Mouse (Mus musculus): ENCODE results near the gene Ndufc2. TPM values are rescaled to one million over a fixed set of nuclear protein-coding genes. Genes with fewer than 3 reads are reported as not detected.

Gene Ndufc2
- polyA plus RNA-seq, 1 experiment from 2014 or later, result 323 TPM

DNA sequence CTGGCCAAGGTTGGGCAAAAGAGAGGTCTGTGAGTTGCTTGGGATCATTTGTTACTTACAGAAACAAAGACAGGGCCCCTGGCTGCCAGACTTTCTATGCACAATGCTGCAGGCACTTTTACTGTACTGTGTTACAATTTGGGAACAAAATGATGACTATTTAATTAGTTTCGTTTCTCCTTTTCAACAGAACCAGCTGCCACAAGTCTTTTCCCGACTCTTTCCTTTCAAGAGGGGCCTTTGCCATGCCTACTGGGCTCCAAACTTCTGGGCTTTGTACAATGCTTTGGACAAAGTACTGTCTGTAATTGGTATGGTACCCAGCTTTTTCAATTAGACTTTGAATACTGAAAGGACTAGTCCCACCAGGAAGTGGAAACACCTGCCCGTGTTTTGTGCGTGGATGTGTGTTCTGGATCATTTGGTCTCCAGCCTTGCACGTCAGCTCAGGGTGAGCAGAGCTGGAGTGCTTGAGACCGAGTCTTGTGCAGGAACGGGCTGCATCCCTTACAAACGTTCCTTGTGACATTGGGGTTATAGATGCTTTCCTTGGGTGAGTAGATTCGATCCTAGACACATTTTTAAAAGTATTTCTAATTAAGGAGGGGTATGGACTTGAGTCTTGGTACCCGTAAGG, 16.2 kb upstream of the Ndufc2 start:
- H3K4me2 ChIP-seq (ENCODE audit: low read depth, low read length), result no peak overlapping the region
- H3K27ac ChIP-seq (ENCODE audit: low read depth), result no peak overlapping the region
- WGBS (ENCODE audit: insufficient replicate concordance), result 84% methylated on average over 10 of the region's 10 CpGs
- no peak for ATAC-seq
- H3K9me3 ChIP-seq (ENCODE audit: low read length), result no peaks in the 10 kb centered on the region
- TF ChIP-seq CTCF (IDR thresholded peaks at IDR 0.05; ENCODE audit: low read depth), result no peak
- TF ChIP-seq EP300 (IDR thresholded peaks at IDR 0.05; ENCODE audit: low read depth), result no peak
- no peak for DNase-seq
- H3K36me3 ChIP-seq (replicated peaks; ENCODE audit: insufficient read depth, low read length), result peaks cover 73% of the 10 kb centered on the region
- no peaks in the 10 kb centered on the region for H3K4me1 ChIP-seq (ENCODE audit: insufficient read depth)
- no peak overlapping the region for H3K9ac ChIP-seq (replicated peaks)
- H3K4me3 ChIP-seq (ENCODE audit: low read depth, low read length), result no peak overlapping the region
- no peaks in the 10 kb centered on the region for H3K27me3 ChIP-seq (ENCODE audit: insufficient read depth, low read length)

DNA sequence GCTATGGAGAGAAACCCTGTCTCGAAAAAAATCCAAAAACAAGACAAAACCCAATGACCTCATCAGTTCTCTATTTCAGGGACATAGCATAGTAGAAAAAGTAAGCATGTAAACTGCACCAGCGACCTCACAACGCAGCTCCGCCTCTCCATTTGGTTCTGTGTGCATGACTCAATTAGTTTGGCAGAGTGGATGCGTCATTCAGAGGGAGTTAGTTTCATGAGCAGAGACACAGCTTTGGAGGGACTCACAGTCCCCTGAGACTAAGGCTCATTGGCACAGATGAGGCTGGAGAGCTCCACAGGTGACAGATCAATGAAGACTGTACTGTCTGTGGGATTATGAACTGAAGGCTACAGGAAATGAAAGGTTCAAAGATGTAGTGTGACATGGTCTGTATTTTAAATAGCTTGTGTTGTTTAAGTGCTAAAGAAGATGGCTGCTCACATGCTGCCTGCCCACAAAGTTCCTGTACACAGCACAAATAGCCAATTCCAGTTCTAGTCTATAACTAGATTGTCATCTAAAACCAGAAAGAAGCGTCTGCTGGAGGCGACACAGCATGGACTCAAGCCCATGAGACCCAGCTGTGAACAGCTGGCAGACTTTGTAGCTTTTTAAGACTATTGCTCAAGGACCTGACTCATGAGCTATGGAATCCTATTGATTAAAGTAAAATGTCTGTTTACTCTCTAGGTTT, 13.5 kb upstream of the Ndufc2 start:
- Histone ChIP-seq H3K27ac (ENCODE audit: low read depth) (no peak overlapping the region), H3K4me2 (ENCODE audit: low read depth, low read length) (no peak overlapping the region), H3K4me3 (ENCODE audit: low read depth, low read length) (no peak overlapping the region), H3K9me3 (ENCODE audit: low read length) (no peaks in the 10 kb centered on the region), H3K27me3 (ENCODE audit: insufficient read depth, low read length) (no peaks in the 10 kb centered on the region), H3K36me3 (replicated peaks; ENCODE audit: insufficient read depth, low read length) (peaks cover 77% of the 10 kb centered on the region), H3K4me1 (ENCODE audit: insufficient read depth) (no peaks in the 10 kb centered on the region), H3K9ac (replicated peaks) (no peak overlapping the region)
- ATAC-seq (no peak), DNase-seq (no peak)
- no peak for TF ChIP-seq EP300 (IDR thresholded peaks at IDR 0.05; ENCODE audit: low read depth)
- no peak for TF ChIP-seq CTCF (IDR thresholded peaks at IDR 0.05; ENCODE audit: low read depth)
- 86% methylated on average over 7 of the region's 7 CpGs for WGBS (ENCODE audit: insufficient replicate concordance)

DNA sequence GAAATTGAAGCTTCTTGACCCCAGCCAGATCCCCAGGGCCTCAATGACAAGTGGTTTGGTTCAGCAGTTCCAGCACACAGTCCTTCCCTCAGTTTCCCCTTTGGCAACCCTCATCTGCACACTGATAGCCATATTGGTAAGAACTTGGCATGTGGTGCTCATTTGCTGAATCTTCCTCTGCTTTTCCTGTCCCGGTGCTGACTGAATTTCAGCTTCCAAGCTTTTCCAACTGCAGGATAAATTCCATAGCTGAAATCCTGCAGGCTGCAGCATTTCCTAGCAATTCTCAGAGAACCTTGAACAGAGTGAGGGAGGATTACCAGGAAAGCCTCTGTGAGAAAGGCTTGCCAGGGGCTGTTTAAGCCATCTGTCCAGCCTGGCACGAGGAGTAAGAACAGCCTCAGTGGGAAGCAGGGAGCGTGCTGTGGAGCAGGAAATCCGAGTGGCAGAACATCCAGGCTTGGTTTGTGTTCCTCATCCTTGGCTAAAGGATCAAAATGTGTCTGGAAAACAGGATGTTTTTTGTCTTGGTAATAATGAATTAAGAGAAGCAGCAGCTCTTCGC, 12.9 kb upstream of the Ndufc2 start:
- WGBS (ENCODE audit: insufficient replicate concordance), result 77% methylated on average over 5 of the region's 5 CpGs
- no peak overlapping the region for H3K9ac ChIP-seq (replicated peaks)
- DNase-seq (no peak), ATAC-seq (no peak)
- peaks cover 77% of the 10 kb centered on the region for H3K36me3 ChIP-seq (replicated peaks; ENCODE audit: insufficient read depth, low read length)
- no peaks in the 10 kb centered on the region for H3K4me1 ChIP-seq (ENCODE audit: insufficient read depth)
- H3K4me3 ChIP-seq (ENCODE audit: low read depth, low read length), result no peak overlapping the region
- no peak for TF ChIP-seq CTCF (IDR thresholded peaks at IDR 0.05; ENCODE audit: low read depth)
- TF ChIP-seq EP300 (IDR thresholded peaks at IDR 0.05; ENCODE audit: low read depth), result no peak
- no peak overlapping the region for H3K4me2 ChIP-seq (ENCODE audit: low read depth, low read length)
- H3K9me3 ChIP-seq (ENCODE audit: low read length), result no peaks in the 10 kb centered on the region
- no peak overlapping the region for H3K27ac ChIP-seq (ENCODE audit: low read depth)
- H3K27me3 ChIP-seq (ENCODE audit: insufficient read depth, low read length), result no peaks in the 10 kb centered on the region

DNA sequence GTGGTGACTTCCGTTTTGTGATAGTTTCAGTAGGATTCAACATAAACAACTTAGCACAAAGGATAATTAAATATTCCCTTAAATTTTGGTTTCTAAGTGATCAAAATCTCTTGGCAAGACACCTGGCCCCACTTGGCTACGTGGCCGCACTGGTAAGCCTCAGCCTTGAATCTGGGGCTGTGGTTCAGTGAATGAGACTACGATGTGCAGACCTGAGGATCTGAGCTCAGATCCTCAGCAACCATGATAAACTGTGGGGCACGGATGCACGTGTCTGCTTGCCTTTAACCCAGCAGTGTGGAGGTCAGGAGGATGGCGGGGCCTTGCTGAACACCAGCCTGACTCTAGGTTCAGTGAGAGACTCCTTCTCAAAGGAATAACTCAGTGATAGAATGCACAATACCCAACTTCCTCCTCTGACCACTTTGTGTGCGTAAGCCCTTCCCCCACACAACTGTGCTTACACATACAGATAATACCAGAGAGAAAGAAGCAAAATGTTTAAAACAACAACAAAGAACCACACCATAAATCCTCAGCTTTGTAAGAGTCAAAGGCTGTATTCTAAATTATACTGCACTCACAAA, 12.1 kb upstream of the Ndufc2 start:
- Histone ChIP-seq H3K4me3 (ENCODE audit: low read depth, low read length) (no peak overlapping the region), H3K9ac (replicated peaks) (no peak overlapping the region), H3K4me2 (ENCODE audit: low read depth, low read length) (no peak overlapping the region), H3K9me3 (ENCODE audit: low read length) (no peaks in the 10 kb centered on the region), H3K27ac (ENCODE audit: low read depth) (no peak overlapping the region), H3K36me3 (replicated peaks; ENCODE audit: insufficient read depth, low read length) (peaks cover 72% of the 10 kb centered on the region), H3K4me1 (ENCODE audit: insufficient read depth) (no peaks in the 10 kb centered on the region), H3K27me3 (ENCODE audit: insufficient read depth, low read length) (no peaks in the 10 kb centered on the region)
- TF ChIP-seq CTCF (IDR thresholded peaks at IDR 0.05; ENCODE audit: low read depth) (no peak), EP300 (IDR thresholded peaks at IDR 0.05; ENCODE audit: low read depth) (no peak)
- ATAC-seq (no peak), DNase-seq (no peak)
- 78% methylated on average over 8 of the region's 8 CpGs for WGBS (ENCODE audit: insufficient replicate concordance)

DNA sequence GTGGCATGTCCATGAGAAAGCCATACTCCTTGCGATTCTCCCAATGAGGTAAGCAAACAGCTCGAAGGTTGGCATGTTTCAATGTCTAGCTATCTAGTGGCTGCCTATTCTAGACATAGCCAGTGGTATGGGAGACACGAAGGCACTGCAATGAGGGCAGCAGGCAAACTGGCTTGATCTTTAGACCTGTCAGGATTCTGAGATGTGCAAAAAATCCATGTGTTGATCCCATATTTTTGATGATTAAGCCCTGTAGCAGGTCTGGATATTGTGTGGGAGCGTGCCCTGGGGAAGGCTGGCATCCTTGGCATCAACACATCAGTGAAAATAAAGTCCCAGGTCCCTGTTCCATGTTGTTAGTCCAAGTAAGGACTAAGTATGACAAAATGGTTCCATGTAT, 11.3 kb upstream of the Ndufc2 start:
- Histone ChIP-seq H3K9ac (replicated peaks) (no peak overlapping the region), H3K9me3 (ENCODE audit: low read length) (no peaks in the 10 kb centered on the region), H3K27me3 (ENCODE audit: insufficient read depth, low read length) (no peaks in the 10 kb centered on the region), H3K4me1 (ENCODE audit: insufficient read depth) (no peaks in the 10 kb centered on the region), H3K4me3 (ENCODE audit: low read depth, low read length) (no peak overlapping the region), H3K4me2 (ENCODE audit: low read depth, low read length) (no peak overlapping the region), H3K36me3 (replicated peaks; ENCODE audit: insufficient read depth, low read length) (peaks cover 64% of the 10 kb centered on the region), H3K27ac (ENCODE audit: low read depth) (no peak overlapping the region)
- ATAC-seq (no peak), DNase-seq (no peak)
- 86% methylated on average over 4 of the region's 4 CpGs for WGBS (ENCODE audit: insufficient replicate concordance)
- no peak for TF ChIP-seq CTCF (IDR thresholded peaks at IDR 0.05; ENCODE audit: low read depth)
- no peak for TF ChIP-seq EP300 (IDR thresholded peaks at IDR 0.05; ENCODE audit: low read depth)

DNA sequence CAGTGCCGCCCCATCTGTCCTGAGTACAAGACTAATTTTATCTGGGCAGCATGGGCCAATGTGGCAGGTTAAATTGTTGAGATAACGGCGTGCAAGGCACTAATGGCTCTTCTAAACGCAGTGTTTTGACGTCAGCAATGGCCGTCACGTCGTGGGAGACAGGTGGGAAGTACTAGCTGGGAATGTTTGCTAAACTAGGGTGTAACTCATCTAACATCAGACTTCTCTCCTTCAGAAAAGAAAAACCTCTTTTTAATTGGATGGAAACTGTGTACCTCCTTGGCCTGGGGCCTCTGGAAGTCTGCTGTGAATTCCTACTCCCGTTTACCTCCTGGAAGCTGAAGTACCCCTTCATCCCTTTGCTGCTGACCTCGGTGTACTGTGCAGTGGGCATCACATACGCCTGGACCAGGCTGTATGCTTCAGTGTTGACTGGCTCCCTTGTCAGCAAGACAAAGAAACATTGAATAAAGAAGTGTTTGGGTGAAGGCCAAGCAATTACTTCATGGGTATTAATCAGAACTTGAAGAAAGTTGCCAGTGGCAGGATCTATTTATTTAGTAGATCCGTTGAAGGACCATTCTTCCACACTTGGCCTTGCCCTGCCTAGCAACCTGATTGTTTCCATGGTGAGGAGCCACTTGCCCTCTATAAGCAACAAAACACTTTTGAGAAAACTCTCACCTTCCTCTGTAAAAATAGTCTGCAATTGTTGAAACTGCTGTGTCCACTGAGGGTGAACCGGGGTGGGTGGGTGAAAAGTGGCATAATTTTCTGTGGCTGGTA, 8.3 kb upstream of the Ndufc2 start:
- no peaks in the 10 kb centered on the region for H3K9me3 ChIP-seq (ENCODE audit: low read length)
- 83% methylated on average over 13 of the region's 13 CpGs for WGBS (ENCODE audit: insufficient replicate concordance)
- H3K27me3 ChIP-seq (ENCODE audit: insufficient read depth, low read length), result no peaks in the 10 kb centered on the region
- peaks cover 49% of the 10 kb centered on the region for H3K36me3 ChIP-seq (replicated peaks; ENCODE audit: insufficient read depth, low read length)
- no peaks in the 10 kb centered on the region for H3K4me1 ChIP-seq (ENCODE audit: insufficient read depth)
- no peak overlapping the region for H3K27ac ChIP-seq (ENCODE audit: low read depth)
- TF ChIP-seq CTCF (IDR thresholded peaks at IDR 0.05; ENCODE audit: low read depth), result no peak
- DNase-seq (no peak), ATAC-seq (no peak)
- no peak overlapping the region for H3K4me3 ChIP-seq (ENCODE audit: low read depth, low read length)
- H3K9ac ChIP-seq (replicated peaks), result no peak overlapping the region
- no peak overlapping the region for H3K4me2 ChIP-seq (ENCODE audit: low read depth, low read length)

All from liver, postnatal 0 days (tissue).